Mouse (Mus musculus) olfactory bulb, adult 2 months (tissue): ENCODE data around the gene Ryr1. TPM values are rescaled to one million over a fixed set of nuclear protein-coding genes. Genes with fewer than 3 reads are reported as not detected.
"Not testable (repeated sequence)": the region's sequence is repeated elsewhere in the genome, so short reads cannot be mapped to it uniquely, and the experiment has no call there.

Experiments used
- H3K27ac ChIP-seq: fragments of 200-500 bp; 2 replicates; pipeline ENCODE4 v1.5.1; 2012; ENCODE audit warnings: low read depth, low read length; ENCODE audit not compliant: insufficient read depth
- H3K4me1 ChIP-seq: fragments of 200-500 bp; 2 replicates; pipeline ENCODE4 v1.6.1; 2012; ENCODE audit warnings: low read length; ENCODE audit not compliant: control insufficient read depth, insufficient read depth
- H3K4me3 ChIP-seq: fragments of 200-500 bp; 2 replicates; pipeline ENCODE4 v1.5.1; 2012; ENCODE audit warnings: mild to moderate bottlenecking, low read depth, low read length, moderate library complexity; ENCODE audit not compliant: insufficient read depth
- CTCF ChIP-seq: fragments of 200-500 bp; IDR thresholded peaks from 2 replicates; pipeline ENCODE4 v1.5.1; 2012; ENCODE audit warnings: low read depth, mild to moderate bottlenecking, low read length, moderate library complexity; ENCODE audit not compliant: insufficient read depth
- POLR2A ChIP-seq: fragments of 200-500 bp; IDR thresholded peaks from 2 replicates; pipeline ENCODE4 v1.6.1; 2012; ENCODE audit warnings: mild to moderate bottlenecking, low read depth, low read length, moderate library complexity; ENCODE audit not compliant: insufficient read depth
- WGBS: fragments of 180-500 bp; shearing (Covaris S2); methylation state at CpG from one replicate; pipeline ENCODE4 v1.1.7; 2018; 5-methylcytosine and 5-hydroxymethylcytosine counted together
- polyA plus RNA-seq: library from polyadenylated mRNA; stranded (reverse); fragments of >200 nt; gene quantifications from 2 replicates; pipeline ENCODE4 v1.2.4, GENCODE M21; 2012; ENCODE audit warnings: low replicate concordance; ENCODE audit not compliant: missing spikeins, insufficient read depth, insufficient read length

The Ryr1 gene
- polyA plus RNA-seq, 1 experiment = not detected

- 50% methylated on average over 10 of the region's 10 CpGs for WGBS
- TF ChIP-seq CTCF (no peak), POLR2A (no peak)
Observed at GRCm38 (mm10) chr7:29151486-29151885, 26.5 kb upstream of the Ryr1 start.

GRCm38 (mm10) chr7:29148771-29149170 lies 23.8 kb upstream of the Ryr1 start:
- Histone ChIP-seq H3K4me1 (peaks cover 6% of the 10 kb centered on the region; the same call in 1 of the 2 replicates), H3K4me3 (no peak overlapping the region), H3K27ac (no peak overlapping the region)
- 95% methylated on average over 15 of the region's 15 CpGs for WGBS
- TF ChIP-seq POLR2A (no peak), CTCF (no peak)

More at GRCm38 (mm10) chr7:29151486-29151885, 26.5 kb upstream of the Ryr1 start:
- Histone ChIP-seq H3K4me1 (peaks cover 16% of the 10 kb centered on the region), H3K27ac (no peak overlapping the region), H3K4me3 (no peak overlapping the region)

GRCm38 (mm10) chr7:29146625-29147367 lies 21.8 kb upstream of the Ryr1 start:
- H3K27ac ChIP-seq = no peak overlapping the region
- WGBS = 92% methylated on average over 7 of the region's 7 CpGs
- peaks cover 6% of the 10 kb centered on the region; the same call in 1 of the 2 replicates for H3K4me1 ChIP-seq
- no peak overlapping the region for H3K4me3 ChIP-seq
- no peak for TF ChIP-seq CTCF
- TF ChIP-seq POLR2A = no peak

GRCm38 (mm10) chr7:29144006-29144405 lies 19.0 kb upstream of the Ryr1 start:
- no peak overlapping the region for H3K27ac ChIP-seq
- no peaks in the 10 kb centered on the region for H3K4me1 ChIP-seq
- 96% methylated on average over 4 of the region's 4 CpGs for WGBS
- TF ChIP-seq POLR2A = no peak
- no peak for TF ChIP-seq CTCF
- H3K4me3 ChIP-seq = no peak overlapping the region

GRCm38 (mm10) chr7:29141416-29141815 lies 16.4 kb upstream of the Ryr1 start:
- Histone ChIP-seq H3K27ac (no peak overlapping the region), H3K4me3 (no peak overlapping the region), H3K4me1 (no peaks in the 10 kb centered on the region)
- TF ChIP-seq POLR2A (no peak), CTCF (no peak)
- WGBS = 88% methylated on average over 8 of the region's 8 CpGs

GRCm38 (mm10) chr7:29139237-29139636 lies 14.3 kb upstream of the Ryr1 start:
- not testable (repeated sequence) for H3K4me1 ChIP-seq
- WGBS = 91% methylated on average over 3 of the region's 4 CpGs

GRCm38 (mm10) chr7:29137429-29137828 lies 12.4 kb upstream of the Ryr1 start:
- Histone ChIP-seq H3K4me3 (no peak overlapping the region), H3K4me1 (peaks cover 3% of the 10 kb centered on the region; the same call in 1 of the 2 replicates)
- WGBS = 58% methylated on average over 16 of the region's 16 CpGs

More at GRCm38 (mm10) chr7:29139237-29139636, 14.3 kb upstream of the Ryr1 start:
- H3K27ac ChIP-seq, H3K4me3 ChIP-seq: not testable (repeated sequence)

GRCm38 (mm10) chr7:29134693-29135386 lies 9.9 kb upstream of the Ryr1 start, which contains the start of gene Rasgrp4:
TSS of gene Rasgrp4 (plus strand) at chr7:29134851.
- TF ChIP-seq POLR2A = no peak
- no peak for TF ChIP-seq CTCF
- Histone ChIP-seq H3K4me1 (peaks cover 3% of the 10 kb centered on the region; the same call in 1 of the 2 replicates), H3K27ac (no peak within 1 kb of the TSS), H3K4me3 (no peak within 1 kb of the TSS)
- WGBS = 2% methylated on average over 19 of the region's 20 CpGs

More at GRCm38 (mm10) chr7:29137429-29137828, 12.4 kb upstream of the Ryr1 start:
- TF ChIP-seq CTCF = no peak
- H3K27ac ChIP-seq = no peak overlapping the region

- TF ChIP-seq CTCF (no peak), POLR2A (no peak)
- H3K4me3 ChIP-seq = no peak overlapping the region
- WGBS = 11% methylated on average over 4 of the region's 4 CpGs
Observed at GRCm38 (mm10) chr7:29134230-29134629, 9.3 kb upstream of the Ryr1 start.

More at GRCm38 (mm10) chr7:29134230-29134629, 9.3 kb upstream of the Ryr1 start:
- Histone ChIP-seq H3K27ac (no peak overlapping the region), H3K4me1 (peaks cover 3% of the 10 kb centered on the region; the same call in 1 of the 2 replicates)
